Mouse (Mus musculus): Measurements from ENCODE around the gene Cst13. TPM values are rescaled to one million over a fixed set of nuclear protein-coding genes. Genes with fewer than 3 reads are reported as not detected.

Gene Cst13
- polyA plus RNA-seq, 1 experiment from 2014 or later = not detected

DNA sequence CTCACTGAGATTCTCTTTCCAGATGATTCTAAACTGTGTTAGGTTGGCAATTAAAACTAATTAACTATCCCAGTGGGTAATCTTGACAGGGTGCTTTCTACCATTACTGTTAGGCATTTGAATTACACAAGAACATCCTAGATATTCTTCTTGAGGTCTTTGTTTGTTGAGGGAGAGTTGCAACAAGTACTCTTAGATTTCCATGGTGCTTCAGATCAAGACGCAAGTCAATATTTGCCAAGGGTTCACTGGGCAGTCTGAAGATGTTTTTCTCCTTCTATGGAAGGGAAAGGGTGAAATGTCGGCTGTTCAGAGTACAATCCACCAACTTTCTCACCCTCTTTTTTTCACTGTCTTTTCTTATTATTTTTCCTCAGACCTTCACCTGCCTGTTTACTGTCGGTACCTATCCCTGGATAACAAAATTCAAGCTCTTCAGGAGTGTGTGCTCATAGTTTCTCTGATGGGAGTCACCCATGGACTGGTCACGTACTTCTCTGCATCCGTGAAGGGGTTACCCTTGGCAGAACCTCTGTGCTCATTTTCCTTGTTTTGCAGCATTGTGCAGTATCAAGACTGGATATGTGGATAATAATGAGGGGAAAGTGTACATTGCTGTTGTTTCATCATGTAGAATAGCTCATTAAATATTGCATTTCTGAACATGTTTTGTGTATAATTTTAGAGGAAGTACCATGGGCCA lies 18.3 kb downstream of the Cst13 start:
- H3K9ac ChIP-seq (replicated peaks; ENCODE audit: low read depth, low read length) = no peak overlapping the region
- H3K9me3 ChIP-seq (ENCODE audit: control insufficient read depth, low read depth, low read length) = no peaks in the 10 kb centered on the region
- no peak overlapping the region for H3K27ac ChIP-seq (ENCODE audit: low read length)
- H3K4me2 ChIP-seq (replicated peaks; ENCODE audit: low read depth, low read length) = no peak overlapping the region
- 76% methylated on average over 5 of the region's 5 CpGs for WGBS
- H3K27me3 ChIP-seq (ENCODE audit: control insufficient read depth, insufficient read depth, low read length) = no peaks in the 10 kb centered on the region
- H3K4me1 ChIP-seq (ENCODE audit: control insufficient read depth, insufficient read depth, low read length) = no peaks in the 10 kb centered on the region
- no peaks in the 10 kb centered on the region for H3K36me3 ChIP-seq (ENCODE audit: control insufficient read depth, insufficient read depth, low read length)
- H3K4me3 ChIP-seq (ENCODE audit: low read depth, low read length) = no peak overlapping the region
- ATAC-seq (ENCODE audit: insufficient number of reproducible peaks, insufficient read depth, low FRiP score, low read depth) = no peak

DNA sequence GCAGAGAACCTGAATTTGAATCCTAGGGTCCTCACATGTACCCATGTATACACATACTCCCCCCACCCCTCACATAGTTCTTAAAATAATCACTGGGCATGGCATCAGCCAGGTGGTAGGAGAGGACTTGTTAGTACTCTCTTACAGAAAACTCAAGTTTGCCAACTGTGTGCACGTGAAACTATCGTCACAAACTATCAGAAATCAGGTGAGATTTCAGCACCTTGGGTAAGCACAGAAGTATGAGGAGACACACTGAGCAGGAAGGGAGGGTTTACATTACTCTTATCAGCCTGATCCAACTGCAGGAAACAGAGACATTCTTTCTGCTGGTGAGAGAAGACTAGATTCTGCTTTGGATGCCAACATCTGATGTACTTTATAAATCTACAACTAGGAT lies 19.3 kb downstream of the Cst13 start:
- Histone ChIP-seq H3K4me1 (ENCODE audit: control insufficient read depth, insufficient read depth, low read length) (no peaks in the 10 kb centered on the region), H3K9me3 (ENCODE audit: control insufficient read depth, low read depth, low read length) (no peaks in the 10 kb centered on the region), H3K27me3 (ENCODE audit: control insufficient read depth, insufficient read depth, low read length) (no peaks in the 10 kb centered on the region), H3K27ac (ENCODE audit: low read length) (no peak overlapping the region), H3K4me2 (replicated peaks; ENCODE audit: low read depth, low read length) (no peak overlapping the region), H3K9ac (replicated peaks; ENCODE audit: low read depth, low read length) (no peak overlapping the region), H3K36me3 (ENCODE audit: control insufficient read depth, insufficient read depth, low read length) (no peaks in the 10 kb centered on the region), H3K4me3 (ENCODE audit: low read depth, low read length) (no peak overlapping the region)
- ATAC-seq (ENCODE audit: insufficient number of reproducible peaks, insufficient read depth, low FRiP score, low read depth) = no peak
- 86% methylated on average over 2 of the region's 2 CpGs for WGBS

DNA sequence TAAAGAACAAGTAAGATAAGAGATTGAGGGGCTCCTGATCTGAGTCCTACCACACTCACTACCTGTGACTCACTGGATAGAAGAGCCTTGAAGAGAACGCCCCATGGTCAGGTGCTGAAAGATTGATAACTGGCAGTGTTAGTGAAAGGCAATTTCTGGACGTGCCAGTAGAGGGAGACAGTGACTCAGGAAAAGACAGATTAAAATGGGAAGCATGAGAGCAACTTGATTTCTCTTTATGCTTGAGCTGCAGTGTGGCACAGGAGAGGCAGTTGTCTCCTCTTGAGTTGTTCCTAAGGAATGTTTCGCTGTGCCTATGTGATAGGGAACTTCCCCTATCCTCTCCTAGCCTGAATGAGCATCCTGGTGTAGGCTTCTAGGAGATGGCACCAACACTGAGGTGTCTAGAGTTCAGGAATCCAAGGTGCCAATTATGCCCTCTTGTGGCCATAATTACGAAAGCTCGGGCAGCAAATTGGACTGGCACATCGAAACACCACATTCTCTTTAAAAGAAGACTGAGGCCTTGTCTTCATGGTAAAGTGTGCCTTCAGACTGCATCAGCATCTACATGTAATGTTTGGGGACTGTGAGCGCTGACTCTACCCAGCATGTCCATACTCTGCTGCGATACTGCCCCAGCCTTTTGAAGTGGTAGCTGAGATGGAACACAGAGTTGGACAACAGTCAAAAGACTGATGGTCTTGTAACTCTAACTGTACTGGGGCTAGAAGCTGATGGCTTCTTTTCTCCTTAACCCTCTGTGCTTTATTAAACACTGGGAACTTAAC lies 31.4 kb downstream of the Cst13 start:
- ATAC-seq (ENCODE audit: insufficient number of reproducible peaks, insufficient read depth, low FRiP score, low read depth) = peak; percentile 65; the same call in 1 of the 2 replicates
- 46% methylated on average over 8 of the region's 8 CpGs for WGBS

DNA sequence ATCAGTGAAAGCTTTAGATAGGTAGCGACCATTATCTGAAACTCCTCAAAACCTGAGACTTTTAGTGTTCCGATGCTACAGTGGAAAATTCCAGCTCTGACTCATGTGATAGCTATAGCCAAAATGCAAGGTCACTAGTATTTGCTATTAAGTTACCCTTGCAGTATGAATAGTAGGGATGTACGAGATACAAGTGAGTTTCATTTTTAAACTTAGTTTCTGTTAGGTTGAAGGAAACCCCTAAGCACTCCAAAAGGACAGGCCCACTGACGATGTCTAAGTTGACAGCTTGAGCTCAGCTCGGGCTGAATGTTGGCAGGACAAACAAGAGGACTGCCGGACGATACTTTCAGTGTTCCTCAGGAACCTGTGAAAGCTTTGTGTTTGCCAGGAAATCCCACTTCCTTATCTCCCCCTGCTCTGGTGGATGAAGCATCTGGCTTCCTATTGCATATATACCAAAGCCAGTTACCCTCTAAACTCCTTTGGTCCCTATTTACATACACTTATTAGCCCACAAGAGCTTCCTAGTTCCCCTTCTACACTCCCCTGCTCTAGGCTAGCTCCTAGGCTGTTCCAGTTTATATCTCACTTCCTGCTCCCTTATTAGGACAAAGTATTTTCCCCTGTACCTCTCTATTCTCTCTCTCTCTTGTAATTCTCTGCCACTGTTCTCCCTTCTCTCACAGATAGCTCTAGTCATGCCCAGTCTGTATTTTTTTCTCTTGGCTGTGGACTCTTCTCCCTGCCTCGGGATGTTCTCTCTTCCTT lies 36.9 kb downstream of the Cst13 start:
- H3K4me1 ChIP-seq (ENCODE audit: control insufficient read depth, insufficient read depth, low read length) = no peaks in the 10 kb centered on the region
- no peaks in the 10 kb centered on the region for H3K36me3 ChIP-seq (ENCODE audit: control insufficient read depth, insufficient read depth, low read length)
- ATAC-seq (ENCODE audit: insufficient number of reproducible peaks, insufficient read depth, low FRiP score, low read depth) = no peak
- no peak overlapping the region for H3K4me2 ChIP-seq (replicated peaks; ENCODE audit: low read depth, low read length)
- H3K27me3 ChIP-seq (ENCODE audit: control insufficient read depth, insufficient read depth, low read length) = no peaks in the 10 kb centered on the region
- 57% methylated on average over 8 of the region's 8 CpGs for WGBS
- no peak overlapping the region for H3K4me3 ChIP-seq (ENCODE audit: low read depth, low read length)
- H3K9ac ChIP-seq (replicated peaks; ENCODE audit: low read depth, low read length) = no peak overlapping the region
- no peak overlapping the region for H3K27ac ChIP-seq (ENCODE audit: low read length)
- no peaks in the 10 kb centered on the region for H3K9me3 ChIP-seq (ENCODE audit: control insufficient read depth, low read depth, low read length)

More for the DNA sequence above, 31.4 kb downstream of the Cst13 start:
- Histone ChIP-seq H3K27me3 (ENCODE audit: control insufficient read depth, insufficient read depth, low read length) (no peaks in the 10 kb centered on the region), H3K4me1 (ENCODE audit: control insufficient read depth, insufficient read depth, low read length) (no peaks in the 10 kb centered on the region), H3K4me2 (replicated peaks; ENCODE audit: low read depth, low read length) (no peak overlapping the region), H3K36me3 (ENCODE audit: control insufficient read depth, insufficient read depth, low read length) (no peaks in the 10 kb centered on the region), H3K4me3 (ENCODE audit: low read depth, low read length) (no peak overlapping the region), H3K9ac (replicated peaks; ENCODE audit: low read depth, low read length) (no peak overlapping the region), H3K27ac (ENCODE audit: low read length) (no peak overlapping the region), H3K9me3 (ENCODE audit: control insufficient read depth, low read depth, low read length) (no peaks in the 10 kb centered on the region)

DNA sequence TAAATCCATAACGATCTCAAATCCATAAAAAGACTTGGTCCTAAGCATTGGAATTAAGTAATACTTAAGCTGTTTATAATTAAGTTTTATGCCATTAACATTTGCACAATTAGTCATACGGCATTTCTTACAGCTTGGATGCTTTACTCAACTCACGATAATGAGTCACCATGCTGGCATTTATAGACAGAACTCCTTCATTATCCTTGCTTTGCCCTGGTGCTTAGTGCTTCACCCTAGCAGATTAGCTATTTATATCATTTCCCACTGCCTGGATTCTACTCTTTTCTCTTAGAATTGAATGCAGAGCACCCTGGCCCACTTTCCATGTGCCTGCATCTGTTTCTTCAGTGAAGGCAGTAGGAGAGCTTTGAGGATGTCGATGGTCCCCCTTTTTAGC lies 37.6 kb downstream of the Cst13 start:
- Histone ChIP-seq H3K4me1 (ENCODE audit: control insufficient read depth, insufficient read depth, low read length) (no peaks in the 10 kb centered on the region), H3K4me3 (ENCODE audit: low read depth, low read length) (no peak overlapping the region), H3K36me3 (ENCODE audit: control insufficient read depth, insufficient read depth, low read length) (no peaks in the 10 kb centered on the region), H3K27me3 (ENCODE audit: control insufficient read depth, insufficient read depth, low read length) (no peaks in the 10 kb centered on the region), H3K9me3 (ENCODE audit: control insufficient read depth, low read depth, low read length) (no peaks in the 10 kb centered on the region), H3K9ac (replicated peaks; ENCODE audit: low read depth, low read length) (no peak overlapping the region), H3K27ac (ENCODE audit: low read length) (no peak overlapping the region), H3K4me2 (replicated peaks; ENCODE audit: low read depth, low read length) (no peak overlapping the region)
- ATAC-seq (ENCODE audit: insufficient number of reproducible peaks, insufficient read depth, low FRiP score, low read depth) = no peak
- 69% methylated on average over 4 of the region's 4 CpGs for WGBS

DNA sequence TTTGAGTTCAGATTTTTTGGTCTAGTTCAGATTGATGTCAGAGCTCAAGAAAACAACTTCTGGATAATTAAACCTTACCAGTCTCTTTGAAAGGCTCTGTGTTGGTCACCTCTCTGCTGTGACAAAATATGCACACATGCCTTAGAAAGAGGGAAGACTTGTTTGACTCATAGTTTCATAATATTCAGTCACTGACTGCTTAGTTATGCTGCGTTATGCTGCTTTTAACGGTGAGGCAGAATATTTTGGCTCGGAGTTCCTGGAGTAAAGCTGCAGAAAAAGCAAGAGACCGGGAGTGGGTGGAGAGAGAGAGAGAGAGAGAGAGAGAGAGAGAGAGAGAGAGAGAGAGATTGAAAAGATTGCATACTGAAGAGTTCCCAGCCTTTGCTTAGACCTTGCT lies 41.1 kb downstream of the Cst13 start:
- WGBS = 71% methylated on average over 4 of the region's 4 CpGs
- no peaks in the 10 kb centered on the region for H3K27me3 ChIP-seq (ENCODE audit: control insufficient read depth, insufficient read depth, low read length)
- H3K9ac ChIP-seq (replicated peaks; ENCODE audit: low read depth, low read length) = no peak overlapping the region
- no peak overlapping the region for H3K27ac ChIP-seq (ENCODE audit: low read length)
- no peak overlapping the region for H3K4me2 ChIP-seq (replicated peaks; ENCODE audit: low read depth, low read length)
- H3K9me3 ChIP-seq (ENCODE audit: control insufficient read depth, low read depth, low read length) = no peaks in the 10 kb centered on the region
- no peaks in the 10 kb centered on the region for H3K36me3 ChIP-seq (ENCODE audit: control insufficient read depth, insufficient read depth, low read length)
- no peaks in the 10 kb centered on the region for H3K4me1 ChIP-seq (ENCODE audit: control insufficient read depth, insufficient read depth, low read length)
- no peak for ATAC-seq (ENCODE audit: insufficient number of reproducible peaks, insufficient read depth, low FRiP score, low read depth)
- H3K4me3 ChIP-seq (ENCODE audit: low read depth, low read length) = no peak overlapping the region

DNA sequence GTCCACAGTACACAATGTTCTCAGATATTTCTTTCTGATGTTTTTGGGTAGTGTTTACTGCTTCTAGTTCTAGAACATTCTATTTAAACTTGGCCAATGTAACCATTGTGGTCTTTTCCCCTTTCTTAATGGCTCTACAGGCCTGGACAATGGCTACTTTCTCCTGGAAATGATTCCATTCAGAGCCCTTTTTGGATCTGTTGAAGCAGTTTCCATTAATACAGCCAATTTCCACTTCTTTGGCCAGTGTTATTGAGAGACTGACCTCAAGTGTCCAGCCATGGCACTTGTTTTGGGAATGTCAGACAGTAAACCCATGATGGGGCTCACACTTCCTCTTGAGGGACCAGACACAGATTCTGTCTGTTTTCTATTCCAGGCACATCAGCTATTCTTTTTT lies 41.8 kb downstream of the Cst13 start:
- no peak overlapping the region for H3K4me2 ChIP-seq (replicated peaks; ENCODE audit: low read depth, low read length)
- H3K4me3 ChIP-seq (ENCODE audit: low read depth, low read length) = no peak overlapping the region
- H3K27me3 ChIP-seq (ENCODE audit: control insufficient read depth, insufficient read depth, low read length) = no peaks in the 10 kb centered on the region
- ATAC-seq (ENCODE audit: insufficient number of reproducible peaks, insufficient read depth, low FRiP score, low read depth) = no peak
- no peaks in the 10 kb centered on the region for H3K4me1 ChIP-seq (ENCODE audit: control insufficient read depth, insufficient read depth, low read length)
- no peaks in the 10 kb centered on the region for H3K36me3 ChIP-seq (ENCODE audit: control insufficient read depth, insufficient read depth, low read length)
- H3K9ac ChIP-seq (replicated peaks; ENCODE audit: low read depth, low read length) = no peak overlapping the region
- no peak overlapping the region for H3K27ac ChIP-seq (ENCODE audit: low read length)
- H3K9me3 ChIP-seq (ENCODE audit: control insufficient read depth, low read depth, low read length) = no peaks in the 10 kb centered on the region

DNA sequence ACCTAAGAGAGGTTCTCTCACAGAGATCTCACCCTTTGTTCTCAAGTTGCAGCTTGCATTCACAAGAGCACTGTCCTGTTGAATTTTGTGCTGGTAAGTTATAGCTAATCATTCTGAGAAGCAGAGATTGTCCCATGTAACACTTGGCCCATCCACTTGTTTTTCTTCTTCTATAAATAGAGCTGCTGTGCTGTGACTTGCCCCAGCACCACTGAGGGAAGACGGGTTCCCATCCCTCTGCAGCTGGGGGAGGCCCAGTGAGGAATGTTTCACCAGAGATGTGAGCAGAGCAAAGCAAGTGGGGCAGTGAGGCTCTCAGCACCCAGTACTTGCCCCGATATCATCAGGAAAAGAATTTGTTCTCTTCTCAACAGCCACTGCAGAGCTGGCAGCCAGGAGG lies 45.1 kb downstream of the Cst13 start, which contains the start of gene 9230104L09Rik:
Gene 9230104L09Rik (minus strand): TSS at position 73 of the 400 bp plus-strand sequence.
- Histone ChIP-seq H3K4me1 (ENCODE audit: control insufficient read depth, insufficient read depth, low read length) (no peaks in the 10 kb centered on the region), H3K9me3 (ENCODE audit: control insufficient read depth, low read depth, low read length) (no peaks in the 10 kb centered on the region), H3K9ac (replicated peaks; ENCODE audit: low read depth, low read length) (no peak within 1 kb of the TSS), H3K27me3 (ENCODE audit: control insufficient read depth, insufficient read depth, low read length) (no peaks in the 10 kb centered on the region), H3K4me2 (replicated peaks; ENCODE audit: low read depth, low read length) (no peak within 1 kb of the TSS), H3K36me3 (ENCODE audit: control insufficient read depth, insufficient read depth, low read length) (no peaks in the 10 kb centered on the region), H3K4me3 (ENCODE audit: low read depth, low read length) (no peak within 1 kb of the TSS), H3K27ac (ENCODE audit: low read length) (no peak within 1 kb of the TSS)
- WGBS = 55% methylated on average over 2 of the region's 2 CpGs
- ATAC-seq (ENCODE audit: insufficient number of reproducible peaks, insufficient read depth, low FRiP score, low read depth) = no peak
